Mouse (Mus musculus) urinary bladder, adult 2 months (tissue): ENCODE results near the gene Fam50a. TPM values are rescaled to one million over a fixed set of nuclear protein-coding genes. Genes with fewer than 3 reads are reported as not detected.

Source experiments
- DNase-seq: peaks from one replicate; pipeline ENCODE4 v3.0.0; 2022; ENCODE audit warnings: low spot score
- polyA plus RNA-seq: library from polyadenylated mRNA; depleted of rRNA; stranded (reverse); fragments of >200 nt; gene quantifications from 2 replicates; pipeline ENCODE4 v1.2.3, GENCODE M21; 2012; rRNA removed

Gene Fam50a
- polyA plus RNA-seq: 52.5 and 63.5 TPM in 2 replicates

DNA sequence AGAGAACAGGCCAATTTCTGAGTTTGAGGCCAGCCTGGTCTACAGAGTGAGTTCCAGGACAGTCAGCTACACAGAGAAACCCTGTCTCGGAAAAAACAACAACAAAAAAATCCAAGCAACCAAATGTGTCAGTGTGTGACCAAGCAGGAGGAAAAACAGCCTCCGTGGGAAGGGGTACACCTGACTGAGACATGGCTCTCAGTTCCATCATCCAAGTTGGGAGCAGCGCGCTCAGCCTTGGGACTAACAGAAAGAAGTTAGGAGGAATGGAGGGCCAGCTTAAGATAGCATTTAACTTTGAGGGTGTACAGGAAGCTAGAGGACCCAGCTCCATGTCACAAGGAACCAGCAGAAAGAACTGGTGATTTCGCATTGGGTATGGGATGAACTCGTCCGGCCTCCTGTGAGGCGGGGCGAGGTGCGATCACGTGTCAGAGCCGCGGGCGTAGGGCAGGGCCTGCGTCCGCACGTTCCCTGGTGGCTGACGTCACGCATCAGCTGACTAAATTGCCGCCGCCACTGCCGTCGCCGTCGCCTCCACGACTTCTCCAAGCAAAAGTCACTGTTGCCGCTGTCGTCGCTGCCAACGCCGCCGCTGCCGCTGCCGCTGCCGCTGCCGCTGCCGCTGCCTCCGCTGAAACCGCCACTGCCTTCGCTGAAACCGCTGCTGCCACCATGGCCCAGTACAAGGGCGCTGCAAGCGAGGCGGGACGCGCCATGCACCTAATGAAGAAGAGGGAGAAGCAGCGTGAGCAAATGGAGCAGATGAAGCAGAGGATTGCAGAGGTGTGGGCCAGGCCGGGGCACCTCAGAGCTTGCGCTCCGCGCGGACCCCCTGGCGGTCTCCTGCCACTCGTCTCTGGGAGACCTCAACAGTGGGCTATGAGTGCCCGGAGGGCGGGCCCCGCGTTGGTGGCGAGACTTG, at the start of gene Fam50a:
Gene Fam50a (plus strand): TSS at position 494 of the 925 bp plus-strand sequence.
- peak; percentile 57 for DNase-seq

DNA sequence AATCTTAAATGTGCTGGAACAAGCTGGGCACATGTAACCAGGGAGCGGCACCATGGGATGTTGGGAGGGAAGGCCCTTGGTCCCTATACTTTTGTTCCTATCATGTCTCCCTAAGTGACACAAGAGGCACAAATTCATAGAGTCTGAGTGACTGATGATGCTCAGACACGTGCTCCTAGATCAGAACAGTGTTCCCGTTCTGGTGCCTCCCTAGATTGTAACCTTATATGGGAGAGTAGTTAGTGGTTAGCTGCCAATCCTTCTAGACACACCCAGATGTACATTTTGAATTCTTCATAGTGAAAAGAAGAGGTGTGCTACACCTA, 43.1 kb upstream of the Fam50a start:
- no peak for DNase-seq

DNA sequence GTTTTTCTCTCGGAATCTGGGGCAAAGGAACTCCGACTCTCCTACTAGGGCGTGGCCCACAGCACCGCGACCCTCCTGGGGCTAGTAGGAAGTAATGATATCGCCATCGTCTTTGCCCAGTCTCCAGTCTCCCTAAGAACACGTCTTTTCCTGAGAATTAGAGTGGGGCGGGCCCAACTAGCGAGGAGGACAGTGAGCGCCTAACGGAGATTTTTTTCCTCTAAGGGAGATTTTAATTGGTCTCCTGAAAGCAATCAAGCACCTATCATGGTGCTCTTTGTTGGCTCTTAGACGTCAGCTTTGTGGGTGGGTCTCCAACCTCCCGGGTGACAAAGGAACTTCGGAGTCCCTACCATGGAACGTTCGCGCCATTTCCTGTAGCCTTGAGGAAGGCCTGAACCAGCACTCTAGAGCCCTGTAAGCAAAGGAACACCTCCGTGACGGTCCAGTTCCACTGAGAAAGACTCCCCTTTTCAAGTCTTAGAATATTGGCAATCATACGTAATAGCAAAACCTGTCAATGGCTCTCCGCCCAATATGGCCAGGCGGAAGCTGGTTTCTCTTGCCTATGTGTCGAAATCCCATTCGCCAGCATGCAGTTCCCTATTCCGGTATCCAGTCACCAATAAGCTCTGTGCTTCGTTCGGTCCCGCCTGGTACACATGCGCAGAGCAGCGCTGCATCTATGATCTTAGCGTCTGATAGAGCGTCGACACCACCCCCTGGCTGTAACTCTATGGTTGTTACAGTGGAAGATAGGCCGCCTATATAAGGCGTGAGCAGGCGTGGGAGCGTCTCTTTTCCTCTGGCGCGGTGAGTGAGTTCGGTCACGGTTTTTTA, 42.6 kb upstream of the Fam50a start, which contains the start of gene Rpl10:
Gene Rpl10 (plus strand): TSS at position 751 of the 840 bp plus-strand sequence.
- DNase-seq: peak; percentile 66

DNA sequence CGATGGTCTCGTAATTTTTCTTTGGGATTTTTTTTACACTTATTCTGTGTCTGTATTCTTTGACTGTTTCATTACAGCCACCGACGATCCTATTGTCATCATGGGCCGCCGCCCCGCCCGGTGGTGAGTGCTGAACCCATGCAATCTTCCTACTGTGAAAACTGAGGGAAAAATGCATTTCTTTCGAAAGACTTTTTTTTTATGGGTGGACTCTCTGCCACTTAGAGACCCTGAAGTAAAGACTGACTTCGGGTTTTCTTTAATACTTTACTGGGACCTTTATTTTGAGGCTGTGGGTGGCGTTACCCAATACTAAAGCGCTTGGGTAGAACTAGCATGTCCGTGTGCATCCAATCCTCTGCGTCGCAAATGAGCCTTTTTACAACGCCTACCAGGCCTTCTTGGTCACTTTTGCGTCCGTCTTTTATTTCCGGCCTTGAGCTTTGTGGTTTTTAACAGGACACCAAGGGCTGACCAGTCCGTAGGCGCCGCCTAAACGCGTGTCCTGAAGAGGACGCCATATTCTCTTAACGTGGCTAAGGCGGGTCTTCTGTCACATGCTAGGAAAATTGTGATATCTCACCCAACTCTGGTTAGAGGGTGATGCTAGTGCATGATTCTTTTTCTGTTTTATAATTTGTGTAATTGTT, 41.8 kb upstream of the Fam50a start:
- no peak for DNase-seq

DNA sequence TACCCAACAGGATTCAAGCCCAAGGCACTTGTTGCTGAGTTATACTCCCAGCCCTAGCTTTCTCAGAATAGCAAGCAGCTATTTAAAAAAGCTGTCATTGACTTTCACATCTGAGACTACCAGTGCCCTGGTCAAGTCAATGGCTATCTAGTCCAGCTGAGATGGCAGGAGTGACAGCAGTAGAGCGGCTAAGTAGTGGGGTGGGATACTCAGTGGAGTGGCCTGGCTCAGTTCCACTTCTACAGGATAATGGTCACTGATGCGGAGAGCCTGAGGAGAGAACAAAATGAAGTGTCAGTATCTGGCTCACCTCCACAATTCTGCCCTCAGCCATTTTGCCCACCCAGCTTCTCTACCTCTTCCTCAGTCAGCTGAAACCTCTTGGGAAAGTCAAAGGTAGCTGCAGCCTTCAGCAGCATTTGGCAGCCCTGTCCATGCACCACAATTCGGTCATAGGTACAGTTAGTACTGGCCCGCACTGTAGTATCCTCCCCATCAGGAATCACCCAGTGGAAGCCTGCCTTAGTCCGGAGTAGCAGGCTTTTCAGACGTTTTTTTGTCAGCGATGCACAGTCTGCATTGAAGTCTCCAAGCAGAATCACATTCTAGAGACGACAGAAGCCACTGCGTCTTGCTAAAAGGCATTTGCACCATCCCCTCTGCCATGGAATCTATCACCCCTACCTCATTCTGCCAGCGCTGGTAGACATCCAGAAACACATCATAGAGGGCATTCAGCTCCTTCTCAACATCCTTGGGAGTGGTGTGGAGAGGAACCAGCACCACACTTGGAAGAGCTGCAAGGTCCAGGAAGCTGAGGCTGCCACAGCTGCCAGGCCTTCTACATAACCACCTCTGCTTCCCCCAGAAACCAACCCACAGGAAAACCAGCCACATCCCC, 39.2 kb upstream of the Fam50a start:
- no peak for DNase-seq

DNA sequence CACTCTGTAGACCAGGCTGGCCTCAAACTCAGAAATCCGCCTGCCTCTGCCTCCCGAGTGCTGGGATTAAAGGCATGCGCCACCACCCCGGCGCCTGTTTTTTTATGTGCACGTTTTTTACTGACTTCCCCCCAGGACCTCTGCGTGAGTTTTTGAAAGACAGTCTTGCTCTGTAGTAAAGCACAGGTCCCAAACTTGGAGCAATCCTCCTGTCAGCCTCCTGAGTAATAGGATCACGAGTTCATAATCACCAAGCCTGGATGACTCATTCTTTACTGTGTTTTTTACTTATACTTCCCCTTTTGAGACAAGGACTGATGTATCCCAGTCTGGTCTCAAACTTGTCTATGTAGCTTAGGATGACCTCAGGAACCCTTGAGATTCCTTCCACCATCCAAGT, 34.9 kb upstream of the Fam50a start:
- no peak for DNase-seq

DNA sequence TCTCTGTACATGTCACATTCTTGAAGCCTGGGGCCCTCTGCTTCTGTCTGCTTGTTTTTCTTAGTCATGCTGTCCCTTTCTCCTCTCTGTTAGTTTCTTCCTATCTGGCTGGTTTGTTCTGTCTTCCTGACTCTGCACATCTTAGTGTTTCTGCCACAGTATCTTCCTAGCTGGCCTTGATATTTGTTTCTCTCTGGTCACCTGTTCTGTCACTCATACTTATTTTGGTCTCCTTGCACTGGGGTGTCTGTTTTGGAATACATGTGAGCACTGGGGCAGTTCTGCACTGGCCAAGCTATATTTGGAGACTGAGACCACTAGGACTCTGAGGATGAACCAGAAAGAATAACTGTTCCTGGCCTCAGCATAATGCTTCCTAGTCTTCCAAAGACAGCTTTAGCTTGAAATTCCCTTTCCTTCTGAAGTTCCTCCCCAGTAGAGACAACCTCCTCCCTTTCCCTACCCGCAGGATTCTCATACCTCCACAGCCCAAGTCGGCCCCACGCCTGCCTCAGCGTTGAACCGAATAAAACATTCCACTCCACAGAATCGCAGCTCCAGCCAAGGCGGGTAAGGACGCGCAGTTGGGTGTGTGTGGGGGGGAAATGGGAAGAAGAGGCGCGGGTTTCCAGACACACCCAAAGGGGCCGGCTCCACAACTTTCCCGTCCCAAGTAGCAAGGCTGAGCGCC, 31.6 kb upstream of the Fam50a start:
- DNase-seq: no peak

DNA sequence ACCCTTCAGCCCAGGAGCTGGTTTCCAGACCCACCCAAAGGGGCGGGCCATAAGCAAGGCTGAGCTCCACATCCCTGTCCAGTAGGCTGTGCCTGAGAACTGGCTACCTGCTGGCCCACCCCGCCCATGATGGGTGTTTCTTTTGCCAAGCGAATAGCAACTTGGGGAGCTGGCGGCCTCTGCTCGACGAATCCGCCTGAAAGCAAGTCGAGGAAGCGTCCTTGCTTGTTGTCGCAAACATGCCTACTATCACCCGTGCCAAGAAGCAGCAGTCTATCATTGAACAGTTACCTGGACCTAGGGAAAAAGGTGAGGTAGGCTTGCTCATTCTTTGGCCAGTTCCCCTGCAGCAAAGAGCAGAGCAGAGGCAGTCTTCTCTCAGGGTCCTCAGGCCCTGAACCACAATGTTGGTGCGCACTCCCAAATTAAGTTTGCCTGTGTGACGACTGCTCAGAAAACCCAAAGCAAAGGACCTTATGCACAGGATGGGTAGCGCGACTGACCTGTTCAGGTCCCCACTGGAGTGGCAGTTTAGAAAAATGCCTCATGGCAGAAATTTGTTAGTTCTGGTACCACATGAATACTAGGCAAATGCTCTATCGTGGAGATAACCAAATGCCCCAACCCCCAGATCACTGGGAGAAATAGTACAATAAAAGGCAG, 31.0 kb upstream of the Fam50a start, which contains the start of the genes Taz and Dnase1l1:
Gene Taz (plus strand): TSS at position 181 of the 663 bp plus-strand sequence.
Gene Dnase1l1 (minus strand): TSS at position 606 of the 663 bp plus-strand sequence.
- DNase-seq: peak; percentile 49

DNA sequence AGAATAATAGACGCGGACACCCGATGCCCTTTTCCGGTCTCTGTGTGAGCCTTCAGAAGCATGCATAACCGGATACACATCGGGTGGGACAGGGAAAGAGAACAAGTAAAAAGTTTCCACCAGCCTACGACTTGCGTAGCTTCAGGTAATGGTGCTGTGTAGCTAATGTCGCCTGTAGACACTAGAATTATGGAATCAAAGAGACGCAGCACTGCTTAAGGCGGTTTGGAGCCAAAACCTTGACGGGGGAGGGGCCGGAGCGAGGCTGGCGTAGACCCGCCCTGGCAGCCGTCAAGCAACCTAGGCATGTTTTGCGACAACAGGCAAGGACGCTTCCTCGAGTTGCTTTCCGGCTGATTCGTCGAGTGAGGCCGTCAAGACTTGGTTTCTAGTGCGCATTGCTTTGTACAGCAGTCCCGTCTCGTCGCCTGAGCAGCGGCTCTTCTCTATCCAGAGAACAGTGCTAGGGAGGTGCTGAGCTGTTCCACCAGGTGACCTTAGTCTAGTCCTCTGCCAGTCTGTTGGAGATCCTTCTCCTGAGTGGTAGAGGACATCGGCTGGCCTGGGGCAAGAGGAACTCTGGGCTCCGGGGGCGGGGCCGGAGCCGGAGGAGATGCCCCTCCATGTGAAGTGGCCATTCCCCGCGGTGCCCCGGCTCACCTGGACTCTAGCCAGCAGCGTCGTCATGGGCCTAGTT, 30.3 kb upstream of the Fam50a start:
- DNase-seq: peak; percentile 62

DNA sequence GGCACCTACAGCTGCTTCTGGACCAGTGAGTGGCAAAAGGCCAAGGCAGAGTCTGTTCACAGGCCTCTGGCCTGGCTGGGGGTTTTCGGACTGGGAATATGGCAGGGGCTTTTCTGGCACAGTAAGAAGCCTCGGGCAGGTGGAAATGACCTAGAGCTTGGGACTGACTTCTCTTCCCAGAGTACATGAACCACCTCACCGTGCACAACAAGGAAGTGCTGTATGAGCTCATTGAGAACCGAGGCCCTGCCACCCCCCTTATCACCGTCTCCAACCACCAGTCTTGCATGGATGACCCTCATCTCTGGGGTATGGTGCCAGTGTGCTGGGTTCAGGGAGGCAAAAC, 29.8 kb upstream of the Fam50a start:
- no peak for DNase-seq

DNA sequence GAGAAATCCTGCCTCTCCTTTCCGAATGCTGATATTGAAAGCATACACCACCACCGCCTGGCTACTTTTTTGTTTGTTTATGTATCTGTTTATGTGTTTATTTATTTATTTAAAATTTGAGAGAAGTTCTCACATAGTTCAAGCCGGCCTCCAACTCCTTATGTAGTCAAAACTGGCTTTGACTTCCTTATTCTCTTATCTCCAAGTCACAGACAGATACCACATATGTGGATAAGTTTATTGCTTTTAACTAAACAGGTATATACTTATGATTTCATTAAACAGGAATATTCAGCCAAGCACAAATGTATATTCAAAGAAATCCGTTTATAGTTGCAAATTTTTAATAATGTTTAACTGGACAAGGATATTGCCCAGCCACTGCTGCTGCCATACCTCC, 19.4 kb upstream of the Fam50a start:
- DNase-seq: no peak

DNA sequence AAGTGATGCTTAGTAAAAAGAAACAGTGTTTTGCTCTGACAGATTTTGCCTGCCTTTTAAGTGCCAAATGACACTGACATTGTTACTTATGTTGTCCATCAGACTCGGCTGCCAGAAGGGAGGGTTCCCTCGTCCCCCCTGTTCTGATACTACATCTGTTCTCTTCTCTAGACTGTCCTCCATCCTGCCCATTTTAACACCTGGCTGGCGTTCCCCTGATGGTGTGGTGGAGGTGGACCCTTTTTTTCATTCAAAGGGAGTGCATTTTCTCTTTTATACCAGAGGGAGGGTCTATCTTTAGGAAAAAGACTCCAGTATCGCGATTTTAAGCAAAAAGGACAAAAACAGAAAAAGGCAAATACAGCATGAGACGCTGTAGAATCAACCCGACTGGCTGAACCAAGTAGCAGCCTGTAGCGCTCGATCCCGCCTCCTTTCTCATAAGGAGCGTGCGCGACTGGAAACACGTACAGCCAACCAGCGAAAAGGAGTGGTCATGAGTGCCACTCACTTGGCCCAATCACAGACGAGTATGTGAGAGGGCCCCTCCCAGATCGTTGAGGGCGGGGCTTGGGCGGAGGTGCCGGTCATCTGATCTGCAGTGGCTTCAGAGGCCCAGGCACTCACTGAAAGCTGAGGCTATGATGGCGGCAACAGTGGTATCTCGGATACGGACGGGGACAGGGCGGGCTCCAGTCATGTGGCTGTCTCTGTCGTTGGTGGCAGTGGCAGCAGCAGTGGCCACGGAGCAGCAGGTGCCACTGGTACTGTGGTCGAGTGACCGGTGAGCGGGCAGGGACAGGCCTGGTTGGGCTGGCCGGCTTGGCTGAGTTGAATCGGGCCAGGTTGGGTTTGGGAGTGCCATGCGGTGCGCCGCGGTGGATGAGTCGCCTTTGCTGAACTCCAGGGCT, 16.0 kb upstream of the Fam50a start, which contains the start of gene Atp6ap1:
Gene Atp6ap1 (plus strand): TSS at position 560 of the 911 bp plus-strand sequence.
- peak; percentile 67 for DNase-seq

DNA sequence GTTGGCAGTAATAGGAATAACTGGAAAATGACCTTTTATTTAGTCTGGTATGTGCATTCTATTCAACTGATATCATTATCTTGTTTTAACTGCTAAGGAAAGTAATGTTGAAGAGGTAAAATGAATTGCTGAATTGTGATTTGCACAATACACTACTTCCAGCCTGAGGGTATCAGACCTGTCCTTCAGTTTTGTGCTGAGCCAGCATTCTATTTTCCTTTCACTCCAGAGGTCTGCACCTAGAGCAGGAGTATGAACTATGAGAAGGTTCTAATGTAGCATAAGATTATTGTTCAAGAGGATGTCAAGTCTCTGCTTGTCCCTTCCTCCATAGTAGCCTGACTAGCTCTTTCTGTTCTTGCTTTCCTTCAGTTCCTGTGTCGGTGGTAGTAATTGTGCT, 14.5 kb upstream of the Fam50a start:
- no peak for DNase-seq

DNA sequence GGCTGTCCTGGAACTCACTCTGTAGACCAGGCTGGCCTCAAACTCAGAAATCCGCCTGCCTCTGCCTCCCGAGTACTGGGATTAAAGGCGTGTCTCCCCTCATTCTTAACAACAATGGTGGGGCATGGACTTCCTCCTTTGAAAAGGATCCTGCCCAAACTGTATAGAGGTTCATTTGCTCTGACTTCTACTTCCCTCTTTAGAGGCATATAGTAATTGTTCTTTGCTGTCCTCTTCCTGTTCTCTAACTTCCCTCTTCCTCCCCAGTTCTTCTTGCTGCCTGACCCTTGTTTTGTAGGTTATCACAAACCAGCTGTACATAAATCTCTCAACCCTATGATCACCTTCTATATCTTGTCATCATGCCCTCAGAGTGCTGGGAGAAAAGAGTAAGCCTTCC, 13.1 kb upstream of the Fam50a start:
- no peak for DNase-seq

DNA sequence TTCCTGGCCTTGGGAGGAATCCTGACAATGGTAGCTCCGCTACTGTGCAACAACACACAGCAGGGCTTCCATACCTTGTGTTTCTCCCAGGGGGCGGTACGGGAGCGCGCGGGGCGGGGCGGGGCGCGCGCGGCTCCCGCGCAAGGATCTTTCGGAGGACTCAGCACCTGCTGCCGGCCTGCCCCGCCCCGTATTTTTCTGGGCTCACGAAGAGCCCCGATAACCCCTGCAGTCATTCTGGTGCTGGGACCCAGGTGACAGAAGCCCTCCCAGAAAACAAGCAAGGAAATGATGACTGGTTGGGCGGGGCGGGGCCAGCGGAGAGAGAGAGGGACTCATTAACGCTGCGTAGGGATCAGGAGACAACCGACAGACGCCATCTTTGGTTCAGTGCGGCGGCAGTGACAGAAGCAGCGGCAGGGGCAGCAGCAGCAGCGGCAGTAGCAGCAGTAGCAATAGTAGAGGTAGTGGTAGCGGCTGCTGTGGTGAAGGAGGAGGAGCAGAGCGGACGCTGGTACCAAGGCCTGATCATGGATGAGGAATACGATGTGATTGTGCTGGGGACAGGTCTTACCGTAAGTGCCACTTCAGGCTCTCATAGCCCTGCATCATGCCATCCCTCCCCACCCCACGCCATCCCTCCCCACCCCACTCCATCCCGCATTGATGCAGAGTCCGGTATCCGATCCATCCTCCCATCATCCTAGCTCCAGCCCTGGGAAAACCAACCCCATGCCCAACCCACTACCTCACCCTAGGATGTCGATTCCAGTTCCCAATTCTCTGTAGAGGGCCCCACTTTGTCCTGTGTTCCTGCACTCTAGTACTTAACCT, 7.7 kb upstream of the Fam50a start, which contains the start of gene Gdi1:
Gene Gdi1 (plus strand): TSS at position 132 of the 834 bp plus-strand sequence.
- DNase-seq: peak; percentile 67

DNA sequence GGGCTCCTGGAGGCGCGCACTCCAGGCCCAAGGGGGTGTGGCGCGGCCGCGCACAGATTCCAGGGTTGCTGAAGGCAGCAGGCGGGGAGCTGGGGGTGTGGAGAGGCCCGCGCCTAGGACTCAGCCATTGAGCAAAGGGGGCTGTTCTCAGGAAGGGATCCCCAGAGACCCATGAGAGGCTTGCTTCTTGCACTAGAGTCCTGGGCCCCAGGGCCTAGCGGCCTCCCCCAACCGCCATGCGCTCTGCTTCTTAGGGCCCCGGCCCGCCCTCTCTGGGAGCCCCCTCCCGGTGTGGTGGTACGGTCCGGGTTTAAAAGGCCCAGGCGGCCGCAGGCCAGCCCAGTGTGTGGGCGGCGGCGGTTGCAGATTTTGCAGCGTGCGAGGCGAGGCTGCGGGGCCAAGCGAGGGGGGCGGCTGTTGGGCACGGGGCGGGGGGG, 15.9 kb downstream of the Fam50a start, which contains the start of gene Plxna3:
Gene Plxna3 (plus strand): TSS at position 342 of the 437 bp plus-strand sequence.
- DNase-seq: peak; percentile 73

DNA sequence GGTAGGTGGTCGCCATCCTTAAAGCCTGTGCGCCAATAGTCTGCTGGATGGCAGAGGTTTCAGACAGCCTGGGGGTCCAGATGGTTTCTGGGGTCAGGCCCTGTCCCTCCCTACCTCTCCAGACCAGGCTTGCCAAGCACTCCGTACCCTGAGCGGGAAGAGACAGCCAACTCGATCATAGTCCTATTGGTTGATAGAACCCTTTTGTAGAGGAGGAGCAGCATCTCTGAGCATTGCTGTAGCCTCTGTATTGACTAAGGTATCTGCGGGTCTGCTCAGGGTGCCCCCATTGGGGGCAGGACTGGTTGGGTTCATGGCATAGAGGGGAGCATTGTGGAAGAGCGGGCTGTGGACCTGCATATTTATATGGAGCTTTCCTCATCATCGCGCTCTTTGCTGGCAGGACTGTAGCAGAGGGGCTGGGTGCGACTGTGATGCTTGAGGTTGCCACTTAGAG, 16.4 kb downstream of the Fam50a start:
- no peak for DNase-seq
